Mouse (Mus musculus) left cerebral cortex, adult 11 months (tissue): ENCODE measurements at regions not wholly inside any gene's neighbourhood (a gene's known extent, or its start where the extent isn't known, plus 50 kb on each side); places are given as distances from the start of the nearest gene placed in this dataset.

Source experiments
- DNase-seq: peaks from one replicate; pipeline ENCODE4 v3.0.0; 2022; ENCODE audit warnings: low spot score

DNA sequence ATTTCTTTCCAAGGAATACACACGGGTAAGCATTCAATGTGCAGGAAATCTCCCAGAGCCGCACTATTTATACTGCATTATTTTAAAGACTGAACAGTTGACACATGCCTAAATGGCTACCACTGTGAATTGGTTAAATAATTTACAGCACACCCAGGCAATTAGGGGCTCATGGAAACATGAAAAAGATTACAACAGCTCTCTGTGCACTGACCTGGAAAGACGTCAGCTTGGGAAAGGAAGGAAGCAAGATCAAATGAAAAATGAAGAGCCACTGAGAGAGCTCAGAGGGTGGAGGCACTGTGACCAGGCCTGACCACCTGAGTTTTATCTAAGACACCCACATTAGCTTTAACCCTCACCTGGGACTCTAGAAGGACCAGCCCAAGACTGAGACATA, 82.7 kb upstream of the Nfe2l3 start:
- no peak for DNase-seq

DNA sequence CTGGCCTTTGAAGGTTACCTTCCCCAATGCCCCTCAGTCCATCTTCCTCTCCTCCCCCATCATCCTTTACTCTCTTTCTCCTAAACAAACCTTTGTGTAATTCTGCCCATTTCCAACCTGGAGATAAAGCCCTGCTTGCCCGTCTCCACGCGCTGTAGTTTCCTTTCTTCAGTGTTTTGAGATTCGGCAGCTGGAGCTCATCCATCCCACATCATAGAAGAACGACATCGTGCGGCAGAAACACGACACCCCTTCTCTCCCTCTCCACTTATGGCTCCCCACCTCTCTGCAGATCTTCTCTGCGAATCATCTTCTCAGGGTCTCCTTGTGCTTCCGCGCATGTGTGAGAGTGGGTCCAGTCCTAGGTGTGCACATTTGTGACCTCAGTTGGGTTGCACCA, 77.4 kb upstream of the Nfe2l3 start:
- DNase-seq: no peak

DNA sequence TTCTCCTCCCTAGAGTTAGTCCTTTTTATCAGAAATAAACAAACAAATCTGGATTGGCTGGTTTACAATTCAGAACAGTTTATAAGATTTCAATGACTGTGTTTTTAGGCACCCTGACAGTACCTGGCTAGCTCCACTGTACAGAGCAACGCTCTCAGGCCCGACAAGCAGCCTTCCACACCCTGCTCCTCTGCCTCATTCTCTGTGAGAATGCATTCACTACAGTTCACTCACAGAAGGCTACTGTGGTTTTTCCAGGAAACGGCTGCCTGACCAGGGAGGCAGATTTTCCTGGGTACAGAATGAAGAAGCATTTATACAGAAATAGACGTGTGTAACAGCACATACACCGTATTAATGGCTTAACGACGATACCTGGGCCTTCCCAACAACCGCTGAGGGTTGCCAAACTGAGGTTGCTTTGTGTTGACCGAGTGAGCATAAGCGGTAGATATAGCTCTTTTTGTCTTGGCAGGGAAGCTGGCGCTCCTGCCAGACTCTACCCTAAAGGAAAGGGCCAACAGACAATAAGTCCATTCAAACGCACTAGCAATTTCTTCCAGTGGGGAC, 70.8 kb upstream of the Nfe2l3 start:
- DNase-seq: no peak

DNA sequence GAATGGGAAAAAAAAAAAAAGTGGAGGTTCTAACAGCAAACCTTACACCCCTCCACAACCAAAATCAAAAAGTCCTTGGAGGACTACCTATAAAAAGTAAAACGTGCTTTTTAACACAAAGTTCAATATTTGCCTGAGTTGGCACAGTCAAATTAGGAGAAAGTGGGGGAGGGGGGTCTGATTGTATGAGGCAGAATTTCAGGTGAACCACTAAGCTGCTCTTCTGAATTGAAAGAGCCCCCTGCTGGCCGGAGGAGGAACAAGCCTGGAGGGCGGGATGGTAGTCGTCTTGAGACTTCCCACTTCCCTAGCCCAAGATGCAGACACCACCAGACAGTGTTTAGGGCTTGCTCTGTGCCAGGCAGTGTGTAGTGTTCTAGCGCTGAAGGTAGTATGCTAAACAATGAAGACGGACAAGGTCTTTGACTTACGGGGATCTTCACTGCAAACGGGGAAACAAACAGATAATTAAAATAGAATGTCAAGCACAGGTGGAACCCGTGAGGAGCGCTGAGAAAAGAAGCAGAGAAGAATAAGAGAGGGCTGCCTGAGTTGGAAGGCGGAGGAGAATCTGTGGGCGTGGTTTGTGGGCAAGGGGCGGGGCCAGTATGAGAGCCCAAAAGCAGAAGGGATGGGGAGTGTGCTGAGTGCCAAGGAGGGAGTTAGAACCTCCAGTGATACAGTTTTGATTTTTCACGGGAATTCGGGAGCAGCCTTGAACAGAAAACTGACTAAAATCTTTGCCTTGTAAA, 69.8 kb upstream of the Nfe2l3 start:
- peak; percentile 68 for DNase-seq

- DNase-seq: no peak
Observed at GRCm38 (mm10) chr6:51364776-51365175, 67.7 kb upstream of the Nfe2l3 start.

- DNase-seq: no peak
Observed at GRCm38 (mm10) chr6:51369771-51370170, 62.7 kb upstream of the Nfe2l3 start.

- no peak for DNase-seq
Observed at GRCm38 (mm10) chr6:51372357-51372756, 60.1 kb upstream of the Nfe2l3 start.

DNA sequence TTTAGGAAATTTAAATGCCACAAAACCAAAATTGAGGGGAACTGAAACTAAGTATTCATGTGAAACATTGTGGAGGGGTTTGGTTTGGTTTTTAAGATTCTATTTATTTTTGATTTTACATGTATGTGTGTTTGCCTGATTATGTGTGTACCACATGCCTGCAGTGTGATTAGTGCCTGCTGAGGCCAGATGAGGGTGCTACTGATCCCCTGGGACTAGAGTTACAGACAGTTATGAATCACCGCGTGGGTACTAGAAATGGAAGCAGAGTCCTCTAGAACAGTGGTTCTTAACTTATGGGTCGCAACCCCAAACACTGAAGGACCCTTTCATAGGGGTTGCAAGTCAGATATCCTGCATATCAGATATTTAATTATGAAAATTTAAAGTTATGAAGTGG, 54.0 kb upstream of the Nfe2l3 start:
- no peak for DNase-seq

DNA sequence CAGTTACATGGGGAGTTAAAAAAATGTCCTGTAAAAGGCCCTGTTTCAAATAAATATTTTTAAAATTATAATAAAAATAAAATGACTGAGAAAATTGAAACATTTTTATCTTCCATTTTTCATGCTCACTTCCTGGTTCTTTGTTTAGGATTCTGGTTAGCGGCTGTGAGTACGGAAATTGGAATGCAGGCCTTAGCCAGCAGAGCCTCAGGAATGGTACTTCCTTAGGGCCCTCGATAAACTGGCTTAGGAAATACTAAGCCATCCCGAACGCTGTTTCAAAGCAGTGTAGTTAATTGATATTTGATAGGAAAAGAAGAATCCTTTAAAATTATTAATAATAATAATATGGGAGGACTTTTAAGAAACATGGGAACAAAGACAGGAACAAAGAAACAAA, 53.4 kb upstream of the Nfe2l3 start:
- DNase-seq: no peak

DNA sequence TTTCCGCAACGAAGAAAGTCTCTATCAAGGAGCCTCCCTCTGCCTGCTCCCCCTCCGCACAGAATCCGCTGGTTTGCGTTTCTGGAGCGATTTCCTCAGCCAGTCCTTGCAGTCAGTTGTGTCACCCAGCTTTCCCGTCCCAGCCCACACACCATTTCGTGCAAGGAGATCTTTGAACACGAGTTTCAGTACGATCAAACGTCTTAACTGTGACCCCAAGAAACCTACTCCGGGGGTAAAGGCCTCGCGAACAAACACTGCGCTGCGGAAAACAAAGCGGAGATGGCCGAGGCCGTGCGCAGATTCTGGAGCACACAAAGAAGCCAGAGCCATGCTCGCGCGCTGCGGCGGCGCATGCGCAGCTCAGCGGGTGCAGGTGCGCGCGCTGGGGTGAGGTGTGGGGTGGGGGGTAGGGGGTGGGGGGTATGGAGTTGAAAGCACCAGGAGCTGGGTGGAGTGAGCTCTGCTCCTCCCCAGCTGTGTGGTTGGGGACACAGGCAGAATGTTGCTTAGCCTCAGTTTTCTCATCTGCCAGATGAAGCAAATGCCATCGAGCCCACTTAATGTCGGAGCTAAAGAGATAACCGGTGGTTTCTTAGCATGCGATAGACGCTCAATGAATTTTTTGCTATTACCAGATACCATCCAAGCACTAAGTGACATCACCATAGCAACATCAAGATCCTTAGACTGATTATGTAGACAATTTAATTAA, 52.8 kb upstream of the Nfe2l3 start:
- DNase-seq: peak; percentile 41

DNA sequence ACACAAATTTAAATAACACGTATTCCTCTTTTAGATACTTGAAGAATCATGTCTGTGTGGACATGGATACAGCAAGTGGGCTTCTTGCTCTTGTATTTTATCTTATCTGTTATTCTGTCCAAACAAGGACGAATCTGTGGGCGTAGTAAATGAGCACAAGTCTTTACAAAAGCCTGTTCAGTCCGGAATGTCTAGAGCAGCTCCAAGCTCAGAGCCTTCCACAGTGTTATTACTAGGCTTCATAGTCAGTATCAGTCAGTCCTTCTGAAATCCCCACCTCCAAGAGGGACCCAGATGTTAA, 52.2 kb upstream of the Nfe2l3 start:
- no peak for DNase-seq

GRCm38 (mm10) chr6:51381465-51381864, 51.0 kb upstream of the Nfe2l3 start:
- DNase-seq: no peak
